Mouse (Mus musculus): ENCODE data around the gene Frmd5.
A peak's percentile ranks its signal among the peaks of the same experiment; 100 is the strongest.
"Not testable (repeated sequence)": the region's sequence is repeated elsewhere in the genome, so short reads cannot be mapped to it uniquely, and the experiment has no call there.

Gene Frmd5

GRCm38 (mm10) chr2:121571780-121572179 is 235.1 kb downstream of the Frmd5 start:
- peak; percentile 90 for DNase-seq (ENCODE audit: low spot score)

GRCm38 (mm10) chr2:121570999-121571655 is 235.8 kb downstream of the Frmd5 start:
- no peak for DNase-seq (ENCODE audit: low spot score)

- no peak for DNase-seq (ENCODE audit: low spot score)
Observed at GRCm38 (mm10) chr2:121570049-121570448, 236.8 kb downstream of the Frmd5 start.

GRCm38 (mm10) chr2:121565911-121566310 is 241.0 kb downstream of the Frmd5 start:
- no peak for DNase-seq (ENCODE audit: low spot score)

DNA sequence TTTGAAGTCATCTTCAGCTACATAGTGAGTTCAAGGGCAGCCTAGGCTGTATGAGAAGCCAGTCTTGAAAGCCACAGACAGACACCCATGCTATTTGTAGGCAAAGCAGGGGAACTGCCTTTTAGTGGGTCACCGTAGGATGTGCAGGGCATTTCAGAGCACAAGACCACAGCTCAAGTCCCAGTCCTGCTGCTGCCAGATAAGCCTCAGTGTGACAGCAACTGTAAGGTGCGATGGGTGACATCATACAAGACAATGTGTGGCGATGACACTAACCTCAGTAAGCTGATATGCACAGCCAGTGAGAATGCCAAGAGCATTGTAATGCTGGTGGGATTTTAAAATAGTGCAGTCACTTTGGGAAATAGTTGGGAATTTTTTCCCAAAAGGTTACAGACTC is 243.8 kb downstream of the Frmd5 start:
- no peak for DNase-seq (ENCODE audit: low spot score)

- peak; percentile 72 for DNase-seq (ENCODE audit: low spot score)
Observed at GRCm38 (mm10) chr2:121551271-121551670, 255.6 kb downstream of the Frmd5 start.

- DNase-seq (ENCODE audit: low spot score): no peak
Observed at GRCm38 (mm10) chr2:121549630-121550029, 257.3 kb downstream of the Frmd5 start.

GRCm38 (mm10) chr2:121544829-121545228 is 262.1 kb downstream of the Frmd5 start:
- DNase-seq (ENCODE audit: low spot score): no peak

DNA sequence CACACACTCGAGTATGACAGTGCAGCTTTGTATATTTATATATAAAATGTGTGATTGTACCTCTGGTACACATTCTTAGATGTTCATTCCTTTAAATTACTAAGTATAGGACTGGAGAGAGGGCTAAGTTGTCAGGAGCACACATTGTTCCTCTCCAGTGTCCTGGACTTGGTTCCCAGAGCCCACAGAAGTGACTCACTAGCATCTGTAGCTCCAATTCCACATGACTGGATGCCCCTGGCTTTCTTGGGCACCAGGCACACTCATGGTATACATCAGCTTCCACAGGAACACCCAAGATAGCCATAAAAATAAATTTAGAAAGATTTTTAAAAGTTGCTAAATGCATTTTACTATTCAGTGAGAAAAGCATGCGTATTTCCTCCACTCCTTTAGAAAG is 281.8 kb downstream of the Frmd5 start:
- no peak for DNase-seq (ENCODE audit: low spot score)

DNA sequence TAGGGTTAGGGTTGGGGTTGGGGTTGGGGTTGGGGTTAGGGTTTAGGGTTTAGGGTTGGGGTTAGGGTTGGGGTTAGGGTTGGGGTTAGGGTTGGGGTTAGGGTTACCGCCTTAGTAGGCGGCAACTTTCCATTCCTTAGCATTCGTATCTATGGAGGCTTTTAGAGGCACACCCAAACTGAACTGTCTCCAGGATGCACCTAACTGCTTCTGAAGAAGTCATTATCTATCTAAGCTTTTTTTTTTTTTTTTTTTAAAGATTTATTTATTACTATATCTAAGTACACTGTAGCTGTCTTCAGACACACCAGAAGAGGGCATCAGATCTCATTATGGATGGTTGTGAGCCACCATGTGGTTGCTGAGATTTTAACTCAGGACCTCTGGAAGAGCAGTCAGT is 284.1 kb downstream of the Frmd5 start:
- not testable (repeated sequence) for DNase-seq (ENCODE audit: low spot score)

- no peak for DNase-seq (ENCODE audit: low spot score)
Observed at GRCm38 (mm10) chr2:121522006-121522405, 284.9 kb downstream of the Frmd5 start.

GRCm38 (mm10) chr2:121518711-121519110 is 288.2 kb downstream of the Frmd5 start:
- DNase-seq (ENCODE audit: low spot score): not testable (repeated sequence)

DNA sequence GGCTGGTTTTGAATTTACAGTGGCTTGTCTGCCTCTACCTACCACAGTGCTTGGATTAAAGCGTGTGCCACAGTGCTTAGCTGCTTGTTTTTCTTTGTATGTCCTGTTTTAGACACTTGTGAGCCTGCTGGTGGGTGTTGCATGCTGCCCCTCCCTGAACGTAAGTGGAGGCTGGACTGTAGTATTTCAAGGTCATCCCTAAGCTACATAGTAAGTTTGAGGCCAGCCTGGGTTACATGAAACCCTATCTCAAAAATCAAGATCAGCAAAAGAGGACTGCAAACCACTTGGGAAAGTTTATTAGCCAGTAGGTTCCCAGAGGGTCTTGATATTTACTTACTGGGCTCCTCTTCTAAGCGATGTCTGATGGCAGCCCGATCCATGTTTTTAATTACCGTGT is 288.8 kb downstream of the Frmd5 start:
- DNase-seq (ENCODE audit: low spot score): no peak

- no peak for DNase-seq (ENCODE audit: low spot score)
Observed at GRCm38 (mm10) chr2:121514211-121514610, 292.7 kb downstream of the Frmd5 start.

- not testable (repeated sequence) for DNase-seq (ENCODE audit: low spot score)
Observed at GRCm38 (mm10) chr2:121512991-121513765, 293.7 kb downstream of the Frmd5 start.

GRCm38 (mm10) chr2:121511401-121511800 is 295.5 kb downstream of the Frmd5 start:
- no peak for DNase-seq (ENCODE audit: low spot score)

GRCm38 (mm10) chr2:121509584-121509983 is 297.3 kb downstream of the Frmd5 start:
- DNase-seq (ENCODE audit: low spot score): peak; percentile 37

GRCm38 (mm10) chr2:121507951-121508330 is 298.9 kb downstream of the Frmd5 start:
- no peak for DNase-seq (ENCODE audit: low spot score)

- no peak for DNase-seq (ENCODE audit: low spot score)
Observed at GRCm38 (mm10) chr2:121507173-121507950, 299.5 kb downstream of the Frmd5 start.

DNA sequence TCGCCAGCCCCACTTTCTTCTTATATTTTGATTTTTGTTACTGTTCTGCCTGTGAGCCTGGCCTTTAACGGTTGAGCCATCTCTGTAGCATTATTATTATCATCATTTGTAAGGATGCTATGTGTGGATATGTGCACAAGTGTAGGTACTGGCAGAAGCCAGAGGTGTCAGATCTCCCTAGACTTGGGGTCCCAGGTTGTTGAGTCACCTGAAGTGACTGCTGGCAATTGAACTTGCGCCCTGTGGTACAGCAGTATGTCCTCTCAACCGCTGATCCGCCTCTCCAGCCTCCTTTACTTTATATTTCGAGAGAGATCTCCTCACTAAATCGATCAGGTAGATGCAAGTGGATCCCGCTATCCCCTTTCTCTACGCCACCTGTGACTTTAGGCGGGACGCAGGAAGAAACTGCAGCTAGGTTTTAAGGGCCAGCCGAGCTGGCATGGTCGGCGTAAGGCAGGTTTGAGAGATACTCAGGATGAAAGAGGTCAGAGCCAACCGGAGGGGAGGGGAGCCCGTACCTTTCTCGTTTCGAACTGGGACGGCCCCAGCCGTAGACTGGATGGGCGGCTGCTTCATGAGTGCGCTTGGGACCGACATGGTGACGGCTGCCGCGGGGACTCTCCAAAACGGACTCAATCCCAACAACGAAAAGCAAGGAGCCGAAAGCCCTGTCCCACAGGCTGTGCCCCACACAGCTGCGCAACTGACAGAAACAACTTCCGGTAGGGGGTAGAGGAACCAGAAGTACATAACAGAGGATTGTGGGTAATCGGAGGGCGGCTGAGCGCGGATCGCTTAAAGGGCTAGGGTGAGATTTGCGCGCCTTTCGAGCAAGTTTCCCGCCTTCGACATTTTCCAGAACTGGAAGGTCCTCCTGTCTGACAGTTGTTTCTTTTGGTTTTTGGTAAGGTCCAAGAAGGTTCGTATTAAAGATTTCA is 300.7 kb downstream of the Frmd5 start, which contains the start of the genes Mfap1a and Wdr76:
Gene Mfap1a (minus strand): TSS at position 724 of the 941 bp plus-strand sequence.
Gene Wdr76 (plus strand): TSS at position 782 of the 941 bp plus-strand sequence.
- DNase-seq (ENCODE audit: low spot score): peak; percentile 91

GRCm38 (mm10) chr2:121501550-121501949 is 305.3 kb downstream of the Frmd5 start:
- DNase-seq (ENCODE audit: low spot score): not testable (repeated sequence)
